ENCODE assay signal across 25 mouse cellular contexts in the genomic region with DNA sequence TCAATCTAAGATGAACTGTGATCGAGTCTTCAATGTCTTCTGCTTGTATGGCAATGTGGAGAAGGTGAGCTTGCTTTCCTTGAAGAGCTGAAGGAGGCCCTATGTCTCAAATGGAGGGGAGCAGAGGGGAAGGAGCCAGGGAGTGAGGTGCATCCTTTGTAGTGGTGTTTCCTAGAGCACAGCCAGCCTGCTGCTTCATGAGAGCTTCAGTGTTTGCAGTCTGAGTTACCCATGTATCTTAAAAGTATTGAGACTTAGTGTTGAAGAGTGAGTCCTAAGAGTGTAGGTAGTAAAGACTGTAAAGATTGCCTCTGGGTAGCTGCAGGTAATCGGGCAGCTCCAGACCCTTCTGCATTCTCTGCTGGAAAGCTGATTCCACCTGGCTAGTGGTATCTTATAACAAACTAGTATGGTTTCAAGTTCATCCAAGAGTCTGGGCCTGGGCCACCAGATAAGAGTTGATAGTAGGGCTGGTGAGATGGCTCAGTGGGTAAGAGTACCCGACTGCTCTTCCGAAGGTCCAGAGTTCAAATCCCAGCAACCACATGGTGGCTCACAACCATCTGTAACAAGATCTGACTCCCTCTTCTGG. TPM values are rescaled to one million over a fixed set of nuclear protein-coding genes. Genes with fewer than 3 reads are reported as not detected.
DNase-seq lines count a peak whose midpoint lies in the region; ATAC-seq and TF ChIP-seq lines count a peak whose summit lies in the region.
"Had no signal": no experiment of that assay in that cellular context is flagged by ENCODE, and none has a peak within 500 bp of the region (broad histone marks: within the 10 kb centered on the region; RNA-seq: fewer than 3 reads in every experiment).

No protein-coding gene starts in this region.

- no peaks in the 10 kb centered on the region for H3K27me3 ChIP-seq in intestine, postnatal 0 days (replicated peaks; ENCODE audit: control insufficient read depth, insufficient read depth, low read length)
- H3K27me3 ChIP-seq in intestine, embryonic 16.5 days (replicated peaks; ENCODE audit: control insufficient read depth, insufficient read depth, low read length), result no peaks in the 10 kb centered on the region
- H3K27me3 ChIP-seq in liver, embryonic 12.5 days (replicated peaks), result no peaks in the 10 kb centered on the region
- no peaks in the 10 kb centered on the region for H3K27me3 ChIP-seq in myocyte (ENCODE audit: control insufficient read depth, insufficient read depth, insufficient read length)
- H3K27me3 ChIP-seq: embryonic facial prominence, embryonic 15.5 days; lung, embryonic 15.5 days had no signal

- H3K27ac ChIP-seq in intestine, postnatal 0 days (ENCODE audit: low read depth, low read length), result peak overlapping the region; percentile 50; the same call in 1 of the 2 replicates
- no peak overlapping the region; the same call in 1 of the 2 replicates for H3K27ac ChIP-seq in intestine, embryonic 16.5 days (ENCODE audit: low read length)
- peak overlapping the region; percentile 17; the same call in 1 of the 2 replicates for H3K27ac ChIP-seq in brown adipose tissue, adult 24 weeks (replicated peaks; ENCODE audit: low read depth, low read length)
- peak overlapping the region; percentile 54 for H3K27ac ChIP-seq in liver, embryonic 12.5 days
- H3K27ac ChIP-seq: left cerebral cortex, adult 2 months; limb, embryonic 10.5 days; lung, embryonic 15.5 days had no signal

- H3K4me2 ChIP-seq in intestine, postnatal 0 days (replicated peaks; ENCODE audit: low read depth), result no peak overlapping the region
- H3K4me2 ChIP-seq in intestine, embryonic 16.5 days (ENCODE audit: low read depth, low read length), result no peak overlapping the region
- peak overlapping the region; percentile 34; the same call in 1 of the 2 replicates for H3K4me2 ChIP-seq in liver, embryonic 12.5 days
- no peak overlapping the region for H3K4me2 ChIP-seq in myocyte (ENCODE audit: low read depth)
- H3K4me2 ChIP-seq: embryonic facial prominence, embryonic 15.5 days; lung, embryonic 15.5 days had no signal

- no peaks in the 10 kb centered on the region for H3K4me1 ChIP-seq in intestine, postnatal 0 days (replicated peaks; ENCODE audit: control insufficient read depth, insufficient read depth, low read length)
- peaks cover 77% of the 10 kb centered on the region for H3K4me1 ChIP-seq in intestine, embryonic 16.5 days (ENCODE audit: control insufficient read depth, insufficient read depth, low read length)
- H3K4me1 ChIP-seq in brown adipose tissue, adult 24 weeks (ENCODE audit: control insufficient read depth, insufficient read depth, insufficient read length, low read length), result peaks cover 30% of the 10 kb centered on the region
- peaks cover 92% of the 10 kb centered on the region for H3K4me1 ChIP-seq in liver, embryonic 12.5 days

- peaks cover 87% of the 10 kb centered on the region for H3K36me3 ChIP-seq in intestine, postnatal 0 days (ENCODE audit: control insufficient read depth, insufficient read depth)
- H3K36me3 ChIP-seq in intestine, embryonic 16.5 days (ENCODE audit: control insufficient read depth, insufficient read depth, low read length), result peaks cover 65% of the 10 kb centered on the region
- peaks cover 92% of the 10 kb centered on the region for H3K36me3 ChIP-seq in liver, embryonic 12.5 days
- peaks cover 77% of the 10 kb centered on the region for H3K36me3 ChIP-seq in myocyte (ENCODE audit: control insufficient read depth, insufficient read depth)

- no peaks in the 10 kb centered on the region for H3K9me3 ChIP-seq in intestine, postnatal 0 days (ENCODE audit: control insufficient read depth)
- no peaks in the 10 kb centered on the region for H3K9me3 ChIP-seq in intestine, embryonic 16.5 days (ENCODE audit: control insufficient read depth, low read length)
- H3K9me3 ChIP-seq in liver, embryonic 12.5 days (replicated peaks), result no peaks in the 10 kb centered on the region
- H3K9me3 ChIP-seq: embryonic facial prominence, embryonic 15.5 days; heart, embryonic 10.5 days; limb, embryonic 10.5 days; lung, embryonic 15.5 days had no signal

- no peak for DNase-seq in left cerebral cortex, adult 8-10 months (ENCODE audit: low spot score in 2 of 2)
- no peak for DNase-seq in testis, postnatal 10 days (ENCODE audit: low spot score)
- DNase-seq: adrenal gland, postnatal 10 days; cerebellum, adult 2 months; embryo, embryonic 11 days; gastrocnemius, postnatal 36 days; kidney, adult 18-20 months; layer of hippocampus, adult 9-11 months; lung, postnatal 36 days; thymus, adult 2 months; thymus, postnatal 4 days had no signal

- no peak overlapping the region for H3ac ChIP-seq in myocyte (ENCODE audit: control insufficient read depth, insufficient read length)

- H3K4me3 ChIP-seq in intestine, postnatal 0 days (ENCODE audit: low read depth, low read length), result no peak overlapping the region
- no peak overlapping the region for H3K4me3 ChIP-seq in intestine, embryonic 16.5 days (ENCODE audit: low read length)
- no peak overlapping the region for H3K4me3 ChIP-seq in brown adipose tissue, adult 24 weeks (ENCODE audit: insufficient read depth, low read depth, low read length)
- H3K4me3 ChIP-seq in liver, embryonic 12.5 days, result no peak overlapping the region
- no peak overlapping the region for H3K4me3 ChIP-seq in myocyte
- H3K4me3 ChIP-seq: embryonic facial prominence, embryonic 15.5 days; left cerebral cortex, adult 2 months; limb, embryonic 10.5 days; lung, embryonic 15.5 days had no signal

- ATAC-seq in intestine, postnatal 0 days, result no peak
- no peak for ATAC-seq in intestine, embryonic 16.5 days
- peak; percentile 42 for ATAC-seq in liver, embryonic 12.5 days
- ATAC-seq: forebrain, embryonic 16.5 days; hindbrain, embryonic 16.5 days had no signal

- no peak overlapping the region for H3K9ac ChIP-seq in intestine, postnatal 0 days (ENCODE audit: low read depth, low read length)
- H3K9ac ChIP-seq in intestine, embryonic 16.5 days (ENCODE audit: low read depth, low read length), result no peak overlapping the region
- no peak overlapping the region for H3K9ac ChIP-seq in liver, embryonic 12.5 days
- H3K9ac ChIP-seq: embryonic facial prominence, embryonic 15.5 days; lung, embryonic 15.5 days had no signal

- WGBS in intestine, postnatal 0 days, result 55% methylated on average over 4 of the region's 4 CpGs
- WGBS in intestine, embryonic 16.5 days, result 76% methylated on average over 4 of the region's 4 CpGs
- 54% methylated on average over 4 of the region's 4 CpGs for WGBS in liver, embryonic 12.5 days (ENCODE audit: insufficient replicate concordance)

- no peak for TF ChIP-seq CTCF in intestine, postnatal 0 days (IDR thresholded peaks at IDR 0.05; ENCODE audit: low read depth)

- no peak for TF ChIP-seq POLR2A in myocyte (IDR thresholded peaks at IDR 0.05; ENCODE audit: insufficient read length, low read depth)

- H3K79me2 ChIP-seq in myocyte (ENCODE audit: control insufficient read depth, insufficient read depth), result peaks cover 45% of the 10 kb centered on the region

TF ChIP-seq in myocyte, 11 proteins besides CTCF, POLR2A, EP300 and RAD21 (continues in another document):
- peak; percentile 61 for TF ChIP-seq POLR2AphosphoS2 (IDR thresholded peaks at IDR 0.05; ENCODE audit: insufficient read length, low read depth)
- no peak for TF ChIP-seq E2F4 (IDR thresholded peaks at IDR 0.05; ENCODE audit: insufficient read depth)

RNA-seq across cellular contexts. Expression of gene Ech1, which starts 6.1 kb away (rescaled TPM):
- 402 and 426 TPM in 2 replicates for polyA plus RNA-seq in intestine, postnatal 0 days (2015; fragmentation: Nextera tagmentation; extraction: Ambion mirVana)
- 347 and 378 TPM in 2 replicates for polyA plus RNA-seq in intestine, embryonic 16.5 days (2015; fragmentation: Nextera tagmentation; extraction: Ambion mirVana)
- polyA plus RNA-seq in brown adipose tissue, adult 24 weeks (2012; ENCODE audit: insufficient read depth, insufficient read length, missing spikeins), result 3,379 and 3,601 TPM in 2 replicates
- polyA plus RNA-seq in liver, embryonic 12.5 days (2016; fragmentation: Nextera tagmentation; extraction: Ambion mirVana), result 72.3 and 73.6 TPM in 2 replicates
- polyA plus RNA-seq in myocyte (2012; fragmentation: generic; extraction: Trizol), result 132 TPM
- total RNA-seq in left cerebral cortex, adult 8-10 months (2022), result 10 to 100 TPM; 57.9 to 68.0 (median 62.2) TPM

RNA-seq across cellular contexts. Expression of gene Hnrnpl, which starts 10.6 kb away (rescaled TPM):
- 144 and 152 TPM in 2 replicates for polyA plus RNA-seq in intestine, postnatal 0 days (2015; fragmentation: Nextera tagmentation; extraction: Ambion mirVana)
- 142 and 146 TPM in 2 replicates for polyA plus RNA-seq in intestine, embryonic 16.5 days (2015; fragmentation: Nextera tagmentation; extraction: Ambion mirVana)
- polyA plus RNA-seq in brown adipose tissue, adult 24 weeks (2012; ENCODE audit: insufficient read depth, insufficient read length, missing spikeins), result 122 and 131 TPM in 2 replicates
- polyA plus RNA-seq in liver, embryonic 12.5 days (2016; fragmentation: Nextera tagmentation; extraction: Ambion mirVana), result 186 and 188 TPM in 2 replicates
- 230 TPM for polyA plus RNA-seq in myocyte (2012; fragmentation: generic; extraction: Trizol)
- total RNA-seq in left cerebral cortex, adult 8-10 months (2022), result 100 to 1,000 TPM; 433 to 466 (median 453) TPM

RNA-seq across cellular contexts. Expression of gene Lgals4, which starts 14.7 kb away (rescaled TPM):
- 2,376 and 2,464 TPM in 2 replicates for polyA plus RNA-seq in intestine, postnatal 0 days (2015; fragmentation: Nextera tagmentation; extraction: Ambion mirVana)
- 2,407 and 2,590 TPM in 2 replicates for polyA plus RNA-seq in intestine, embryonic 16.5 days (2015; fragmentation: Nextera tagmentation; extraction: Ambion mirVana)
- 12.0 and 14.6 TPM in 2 replicates for polyA plus RNA-seq in brown adipose tissue, adult 24 weeks (2012; ENCODE audit: insufficient read depth, insufficient read length, missing spikeins)
- polyA plus RNA-seq in liver, embryonic 12.5 days (2016; fragmentation: Nextera tagmentation; extraction: Ambion mirVana), result 2.7 and 3.6 TPM in 2 replicates
- polyA plus RNA-seq in myocyte (2012; fragmentation: generic; extraction: Trizol), result 3.0 TPM
- 1 to 10 TPM; 1.4 to 3.4 (median 3.0) TPM for total RNA-seq in left cerebral cortex, adult 8-10 months (2022)

RNA-seq across cellular contexts. Expression of gene Rinl, which starts 30.2 kb away (rescaled TPM):
- polyA plus RNA-seq in intestine, postnatal 0 days (2015; fragmentation: Nextera tagmentation; extraction: Ambion mirVana), result 1.6 and 2.2 TPM in 2 replicates
- 5.2 and 5.9 TPM in 2 replicates for polyA plus RNA-seq in intestine, embryonic 16.5 days (2015; fragmentation: Nextera tagmentation; extraction: Ambion mirVana)
- polyA plus RNA-seq in brown adipose tissue, adult 24 weeks (2012; ENCODE audit: insufficient read depth, insufficient read length, missing spikeins), result 2.5 and 4.6 TPM in 2 replicates
- 14.5 and 16.1 TPM in 2 replicates for polyA plus RNA-seq in liver, embryonic 12.5 days (2016; fragmentation: Nextera tagmentation; extraction: Ambion mirVana)
- 0.12 TPM for polyA plus RNA-seq in myocyte (2012; fragmentation: generic; extraction: Trizol)
- 1 to 10 TPM; 2.0 to 4.9 (median 4.1) TPM for total RNA-seq in left cerebral cortex, adult 8-10 months (2022)

RNA-seq across cellular contexts. Expression of gene Lgals7, which starts 44.7 kb away (rescaled TPM):
- 1.0 and 2.0 TPM in 2 replicates for polyA plus RNA-seq in intestine, postnatal 0 days (2015; fragmentation: Nextera tagmentation; extraction: Ambion mirVana)
- 0.56 and 0.97 TPM in 2 replicates for polyA plus RNA-seq in intestine, embryonic 16.5 days (2015; fragmentation: Nextera tagmentation; extraction: Ambion mirVana)
- 2.3 TPM in 1 of 2 replicates, not detected in the other for polyA plus RNA-seq in brown adipose tissue, adult 24 weeks (2012; ENCODE audit: insufficient read depth, insufficient read length, missing spikeins)
- 0.25 TPM in 1 of 2 replicates, not detected in the other for polyA plus RNA-seq in liver, embryonic 12.5 days (2016; fragmentation: Nextera tagmentation; extraction: Ambion mirVana)
- 0.50 TPM for polyA plus RNA-seq in myocyte (2012; fragmentation: generic; extraction: Trizol)
- total RNA-seq in left cerebral cortex, adult 8-10 months (2022), result not detected
- total RNA-seq: gastrocnemius, postnatal 36 days; hematopoietic stem cell, adult 5-6 weeks; liver, adult 2 months had no signal
- polyA plus RNA-seq: cerebellum, adult 2 months; liver, adult 2 months had no signal

Comparison
In these comparisons a context has a peak if more than half of its experiments do, and no peak if none do; other contexts are left out.
1. RNA of gene Lgals4, which starts 14.7 kb away (polyA plus RNA-seq): 2,407 to 2,590 TPM in intestine, embryonic 16.5 days and 2,376 to 2,464 TPM in intestine, postnatal 0 days; 12.0 to 14.6 TPM in brown adipose tissue, adult 24 weeks, 2.7 to 3.6 TPM in liver, embryonic 12.5 days and 3.0 TPM in myocyte (single experiment); every median in the first group is over 100 times any median in the second.